Mouse (Mus musculus) embryonic facial prominence, embryonic 10.5 days (tissue): ENCODE results near the gene Add3. TPM values are rescaled to one million over a fixed set of nuclear protein-coding genes. Genes with fewer than 3 reads are reported as not detected.

Experiments
- DNase-seq: peaks from one replicate; pipeline ENCODE4 v3.0.0-alpha.2; 2017; ENCODE audit warnings: low spot score
- H3K27ac ChIP-seq: fragments of 300-500 bp; sonication (generic); replicated peaks from 2 replicates; pipeline ENCODE4 v1.5.1; 2016; ENCODE audit warnings: mild to moderate bottlenecking
- H3K27me3 ChIP-seq: fragments of 300-500 bp; sonication (generic); replicated peaks from 2 replicates; pipeline ENCODE4 v1.6.1; 2016; ENCODE audit warnings: low read depth, mild to moderate bottlenecking; ENCODE audit not compliant: poor library complexity, severe bottlenecking
- H3K36me3 ChIP-seq: fragments of 300-500 bp; sonication (generic); replicated peaks from 2 replicates; pipeline ENCODE4 v1.6.1; 2016; ENCODE audit warnings: mild to moderate bottlenecking, moderate library complexity
- H3K4me1 ChIP-seq: fragments of 300-500 bp; sonication (generic); 2 replicates; pipeline ENCODE4 v1.6.1; 2016
- H3K4me3 ChIP-seq: fragments of 300-500 bp; sonication (generic); 2 replicates; pipeline ENCODE4 v1.5.1; 2016; ENCODE audit warnings: mild to moderate bottlenecking, moderate library complexity
- H3K9me3 ChIP-seq: fragments of 300-500 bp; sonication (generic); 2 replicates; pipeline ENCODE4 v1.6.1; 2016; ENCODE audit warnings: mild to moderate bottlenecking
- WGBS: fragments of 180-500 bp; shearing (Covaris S2); methylation state at CpG from one replicate; pipeline ENCODE4 v1.1.7; 2016; 5-methylcytosine and 5-hydroxymethylcytosine counted together
- polyA plus RNA-seq: library from polyadenylated mRNA; unstranded; fragments of >200 nt; fragmentation: Nextera tagmentation; extraction: Ambion mirVana; gene quantifications from 2 replicates; pipeline ENCODE4 v1.2.1, GENCODE M21; 2016

The Add3 gene
- polyA plus RNA-seq, 1 experiment from 2014 or later, result 67.2 TPM

GRCm38 (mm10) chr19:53162927-53163326 is 22.7 kb downstream of the Add3 start:
- Histone ChIP-seq H3K27ac (no peak overlapping the region), H3K4me3 (no peak overlapping the region), H3K9me3 (no peaks in the 10 kb centered on the region), H3K27me3 (no peaks in the 10 kb centered on the region), H3K4me1 (peaks cover 14% of the 10 kb centered on the region), H3K36me3 (peaks cover 3% of the 10 kb centered on the region; the same call in 1 of the 2 replicates)
- WGBS, result 86% methylated on average over 6 of the region's 6 CpGs
- DNase-seq, result no peak

DNA sequence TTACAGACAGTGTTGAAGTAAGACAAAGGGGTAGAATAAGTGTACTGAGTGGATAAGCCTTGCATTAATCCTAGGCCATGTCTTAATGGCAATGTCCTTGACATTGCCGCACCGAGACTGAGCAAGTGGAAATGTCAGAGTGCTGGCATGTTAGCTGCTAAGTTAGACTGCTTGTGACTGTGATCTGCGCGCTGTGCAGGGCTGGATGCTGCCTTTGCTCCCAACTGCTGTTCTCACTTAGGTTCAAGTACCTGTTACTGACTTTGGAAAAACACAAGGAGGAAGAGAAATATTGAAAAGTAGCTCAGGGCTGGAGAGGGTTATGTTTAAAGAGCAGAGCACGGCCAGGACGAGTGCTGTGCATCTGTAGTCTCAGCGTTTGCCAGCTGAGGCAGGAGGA is 24.4 kb downstream of the Add3 start:
- no peak for DNase-seq
- Histone ChIP-seq H3K27me3 (no peaks in the 10 kb centered on the region), H3K9me3 (no peaks in the 10 kb centered on the region), H3K4me3 (no peak overlapping the region), H3K4me1 (peaks cover 14% of the 10 kb centered on the region), H3K36me3 (peaks cover 3% of the 10 kb centered on the region; the same call in 1 of the 2 replicates), H3K27ac (no peak overlapping the region)
- 88% methylated on average over 7 of the region's 7 CpGs for WGBS

DNA sequence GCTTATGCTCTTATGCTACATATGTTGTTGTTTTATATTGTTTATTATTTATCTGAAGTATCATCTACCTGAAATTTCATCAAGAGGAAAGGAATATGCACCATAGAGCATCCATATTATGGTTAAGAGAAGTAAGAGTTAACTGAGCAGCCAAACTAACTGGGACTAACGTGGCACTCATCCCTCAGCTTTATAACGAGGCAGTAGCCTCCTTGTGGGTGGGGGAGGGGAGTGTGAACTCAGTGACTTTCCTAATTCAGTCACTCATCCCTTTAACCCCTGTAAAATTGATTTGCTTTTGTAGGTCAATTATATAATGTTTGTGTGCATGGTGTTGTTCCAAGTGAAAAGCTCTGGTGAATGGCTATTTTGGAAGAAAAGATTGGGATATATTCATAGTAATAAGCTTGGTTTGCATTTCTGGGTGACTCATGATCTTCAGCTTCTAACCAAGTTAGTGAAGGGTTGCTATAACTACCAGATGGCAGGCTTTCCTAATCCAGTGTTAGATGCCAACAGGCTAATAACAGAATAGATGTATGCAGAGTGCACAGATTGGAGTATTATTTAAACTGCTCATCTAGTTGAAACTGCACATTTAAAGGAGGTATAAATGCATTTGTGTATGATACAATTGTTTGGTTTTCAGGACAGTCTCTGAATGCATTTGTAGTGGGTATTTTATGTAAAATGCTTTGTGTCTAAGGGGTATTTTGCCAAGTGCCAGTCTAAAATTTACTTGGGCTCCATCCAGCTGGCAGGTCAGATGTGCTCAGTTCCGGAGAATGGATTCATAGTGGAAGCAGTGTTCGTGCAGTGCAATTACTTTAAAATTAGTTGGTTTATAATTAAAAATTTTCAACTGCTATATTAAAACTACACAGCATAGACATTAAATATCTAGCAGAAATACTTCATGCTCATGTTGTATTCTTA is 25.3 kb downstream of the Add3 start:
- Histone ChIP-seq H3K4me3 (no peak overlapping the region), H3K27ac (no peak overlapping the region), H3K36me3 (peaks cover 3% of the 10 kb centered on the region; the same call in 1 of the 2 replicates), H3K9me3 (no peaks in the 10 kb centered on the region), H3K4me1 (peaks cover 14% of the 10 kb centered on the region), H3K27me3 (no peaks in the 10 kb centered on the region)
- no peak for DNase-seq
- WGBS, result 61% methylated on average over 4 of the region's 4 CpGs

DNA sequence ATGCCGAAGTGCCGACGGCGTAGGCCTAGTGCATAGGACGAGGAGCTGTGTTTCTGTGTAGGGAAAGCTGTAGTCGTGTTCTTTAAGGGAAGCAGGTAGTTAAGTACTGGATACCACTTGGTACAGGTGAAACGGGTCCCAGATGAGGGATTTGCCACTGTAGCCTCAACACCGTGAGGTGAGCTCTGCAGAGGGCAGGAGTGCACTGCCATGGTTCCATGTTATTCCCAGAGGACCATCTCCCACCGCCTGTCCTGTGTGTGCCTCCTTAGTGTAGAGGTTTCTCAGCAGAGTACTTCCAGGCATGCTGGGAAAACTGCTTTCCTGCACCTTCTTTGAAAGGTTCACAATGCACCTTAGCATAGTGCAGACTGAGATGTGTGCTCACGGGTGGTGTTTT is 26.1 kb downstream of the Add3 start:
- Histone ChIP-seq H3K4me1 (peaks cover 14% of the 10 kb centered on the region), H3K36me3 (peaks cover 3% of the 10 kb centered on the region; the same call in 1 of the 2 replicates), H3K27ac (no peak overlapping the region), H3K9me3 (no peaks in the 10 kb centered on the region), H3K4me3 (no peak overlapping the region), H3K27me3 (no peaks in the 10 kb centered on the region)
- no peak for DNase-seq
- WGBS, result 90% methylated on average over 10 of the region's 10 CpGs

DNA sequence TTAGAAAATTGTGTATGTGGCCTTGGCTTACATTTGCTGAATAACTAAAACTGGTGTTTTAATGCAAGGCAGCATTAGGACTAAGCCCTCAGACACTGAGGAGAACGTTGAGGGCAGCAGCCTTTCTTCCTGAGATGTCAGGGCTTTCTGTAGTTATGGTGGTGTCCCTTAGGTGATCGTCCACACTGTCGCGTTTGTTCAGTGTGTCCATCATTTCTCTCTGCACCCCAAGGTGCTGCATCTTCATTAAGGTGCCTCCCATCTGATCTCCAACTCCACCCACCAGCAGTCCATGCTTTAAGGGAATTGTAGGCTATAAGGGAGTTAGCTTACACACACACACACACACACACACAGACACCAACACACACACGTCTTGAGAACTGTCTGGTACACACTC is 28.3 kb downstream of the Add3 start:
- H3K36me3 ChIP-seq, result peaks cover 5% of the 10 kb centered on the region; the same call in 1 of the 2 replicates
- 83% methylated on average over 5 of the region's 5 CpGs for WGBS

GRCm38 (mm10) chr19:53170651-53171050 is 30.4 kb downstream of the Add3 start:
- Histone ChIP-seq H3K9me3 (no peaks in the 10 kb centered on the region), H3K27ac (no peak overlapping the region), H3K4me3 (no peak overlapping the region), H3K4me1 (peaks cover 14% of the 10 kb centered on the region), H3K36me3 (peaks cover 3% of the 10 kb centered on the region; the same call in 1 of the 2 replicates), H3K27me3 (no peaks in the 10 kb centered on the region)
- 69% methylated on average over 5 of the region's 5 CpGs for WGBS
- no peak for DNase-seq

More for the DNA sequence above, 28.3 kb downstream of the Add3 start:
- H3K9me3 ChIP-seq, result no peaks in the 10 kb centered on the region
- no peak for DNase-seq
- no peak overlapping the region for H3K27ac ChIP-seq
- no peak overlapping the region for H3K4me3 ChIP-seq
- no peaks in the 10 kb centered on the region for H3K27me3 ChIP-seq
- H3K4me1 ChIP-seq, result peaks cover 14% of the 10 kb centered on the region

- Histone ChIP-seq H3K9me3 (no peaks in the 10 kb centered on the region), H3K27me3 (no peaks in the 10 kb centered on the region), H3K4me3 (no peak overlapping the region), H3K4me1 (peaks cover 9% of the 10 kb centered on the region), H3K36me3 (peaks cover 3% of the 10 kb centered on the region; the same call in 1 of the 2 replicates), H3K27ac (no peak overlapping the region)
- 88% methylated on average over 2 of the region's 2 CpGs for WGBS
- no peak for DNase-seq
These were observed 33.8 kb downstream of the Add3 start for GRCm38 (mm10) chr19:53174034-53174433.

- no peak for DNase-seq
- WGBS, result 70% methylated on average over 5 of the region's 5 CpGs
- Histone ChIP-seq H3K36me3 (peaks cover 3% of the 10 kb centered on the region; the same call in 1 of the 2 replicates), H3K4me3 (no peak overlapping the region), H3K4me1 (peaks cover 3% of the 10 kb centered on the region; the same call in 1 of the 2 replicates), H3K27ac (no peak overlapping the region), H3K27me3 (no peaks in the 10 kb centered on the region), H3K9me3 (no peaks in the 10 kb centered on the region)
These were observed 35.3 kb downstream of the Add3 start for GRCm38 (mm10) chr19:53175550-53175949.

GRCm38 (mm10) chr19:53176518-53176917 is 36.3 kb downstream of the Add3 start:
- no peaks in the 10 kb centered on the region for H3K27me3 ChIP-seq
- DNase-seq, result no peak
- 93% methylated on average over 4 of the region's 4 CpGs for WGBS
- H3K9me3 ChIP-seq, result no peaks in the 10 kb centered on the region
- H3K36me3 ChIP-seq, result peaks cover 3% of the 10 kb centered on the region; the same call in 1 of the 2 replicates
- no peak overlapping the region for H3K4me3 ChIP-seq
- peaks cover 7% of the 10 kb centered on the region; the same call in 1 of the 2 replicates for H3K4me1 ChIP-seq
- H3K27ac ChIP-seq, result no peak overlapping the region

- Histone ChIP-seq H3K4me3 (no peak overlapping the region), H3K27ac (no peak overlapping the region), H3K9me3 (no peaks in the 10 kb centered on the region), H3K27me3 (no peaks in the 10 kb centered on the region), H3K4me1 (peaks cover 19% of the 10 kb centered on the region), H3K36me3 (no peaks in the 10 kb centered on the region; the same call in 1 of the 2 replicates)
- no peak for DNase-seq
- 93% methylated on average over 20 of the region's 20 CpGs for WGBS
These were observed 38.6 kb downstream of the Add3 start for GRCm38 (mm10) chr19:53178611-53179528.

DNA sequence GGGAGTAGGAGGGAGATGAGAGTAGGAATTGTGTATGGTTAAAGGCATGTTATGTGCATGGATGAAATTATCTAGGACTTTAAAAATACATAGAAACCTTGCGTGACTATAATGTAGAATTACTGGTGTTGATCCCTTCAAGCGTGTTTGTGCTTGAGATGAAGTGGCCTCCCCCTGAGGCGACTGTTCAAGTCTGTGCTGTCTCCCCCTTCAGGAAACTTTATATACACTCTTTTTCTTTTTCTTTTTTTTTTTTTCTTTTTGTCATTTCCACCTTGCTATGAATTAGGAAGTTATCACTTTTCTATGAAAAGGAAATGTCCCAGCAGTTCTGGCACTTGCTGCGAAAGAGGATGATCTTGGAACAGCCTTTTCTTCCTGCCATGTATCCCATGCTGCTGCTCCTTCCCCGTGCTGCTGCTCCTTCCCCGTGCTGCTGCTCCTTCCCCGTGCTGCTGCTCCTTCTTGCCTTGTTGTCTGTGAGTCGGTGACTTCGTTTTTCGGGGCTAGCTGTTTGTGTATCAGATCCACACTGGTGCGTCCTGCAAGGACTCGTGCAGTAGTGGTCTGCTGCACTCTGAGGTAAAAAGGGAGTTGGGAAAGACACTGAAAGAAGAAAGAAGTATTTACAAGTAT is 40.0 kb downstream of the Add3 start:
- no peaks in the 10 kb centered on the region for H3K9me3 ChIP-seq
- DNase-seq, result no peak
- H3K27ac ChIP-seq, result no peak overlapping the region
- no peaks in the 10 kb centered on the region; the same call in 1 of the 2 replicates for H3K36me3 ChIP-seq
- no peak overlapping the region for H3K4me3 ChIP-seq
- H3K4me1 ChIP-seq, result peaks cover 29% of the 10 kb centered on the region
- 85% methylated on average over 12 of the region's 12 CpGs for WGBS
- no peaks in the 10 kb centered on the region for H3K27me3 ChIP-seq
